Mouse (Mus musculus): ENCODE measurements around the gene Tm4sf5.
"Not testable (repeated sequence)": the region's sequence is repeated elsewhere in the genome, so short reads cannot be mapped to it uniquely, and the experiment has no call there.

The Tm4sf5 gene

GRCm38 (mm10) chr11:70509753-70510564, 4.9 kb downstream of the Tm4sf5 start:
- DNase-seq (ENCODE audit: low read depth, low spot score), result peak; percentile 85

GRCm38 (mm10) chr11:70511242-70511641, 6.2 kb downstream of the Tm4sf5 start:
- DNase-seq (ENCODE audit: low read depth, low spot score), result no peak

GRCm38 (mm10) chr11:70511825-70512224, 6.8 kb downstream of the Tm4sf5 start:
- no peak for DNase-seq (ENCODE audit: low read depth, low spot score)

- DNase-seq (ENCODE audit: low read depth, low spot score), result no peak
Measured at GRCm38 (mm10) chr11:70512709-70513342, 7.8 kb downstream of the Tm4sf5 start.

- no peak for DNase-seq (ENCODE audit: low read depth, low spot score)
Measured at GRCm38 (mm10) chr11:70513520-70513919, 8.5 kb downstream of the Tm4sf5 start.

GRCm38 (mm10) chr11:70514288-70514687, 9.2 kb downstream of the Tm4sf5 start, which contains the start of gene Vmo1:
TSS of gene Vmo1 (minus strand) at chr11:70514616.
- DNase-seq (ENCODE audit: low read depth, low spot score), result no peak

- DNase-seq (ENCODE audit: low read depth, low spot score), result peak; percentile 75
Measured at GRCm38 (mm10) chr11:70516352-70516751, 11.3 kb downstream of the Tm4sf5 start.

- DNase-seq (ENCODE audit: low read depth, low spot score), result no peak
Measured at GRCm38 (mm10) chr11:70518436-70518835, 13.4 kb downstream of the Tm4sf5 start.

GRCm38 (mm10) chr11:70518923-70519322, 13.9 kb downstream of the Tm4sf5 start, which contains the start of gene Gltpd2:
TSS of gene Gltpd2 (plus strand) at chr11:70519196.
- DNase-seq (ENCODE audit: low read depth, low spot score), result no peak

GRCm38 (mm10) chr11:70520178-70520769, 15.2 kb downstream of the Tm4sf5 start:
- peak; percentile 39 for DNase-seq (ENCODE audit: low read depth, low spot score)

GRCm38 (mm10) chr11:70523306-70523989, 18.4 kb downstream of the Tm4sf5 start:
- not testable (repeated sequence) for DNase-seq (ENCODE audit: low read depth, low spot score)

GRCm38 (mm10) chr11:70524782-70525181, 19.7 kb downstream of the Tm4sf5 start:
- DNase-seq (ENCODE audit: low read depth, low spot score), result no peak

- DNase-seq (ENCODE audit: low read depth, low spot score), result peak; percentile 100
Measured at GRCm38 (mm10) chr11:70525184-70525678, 20.2 kb downstream of the Tm4sf5 start, which contains the start of gene Psmb6. TSS of gene Psmb6 (plus strand) at chr11:70525367.

- no peak for DNase-seq (ENCODE audit: low read depth, low spot score)
Measured at GRCm38 (mm10) chr11:70525726-70526125, 20.7 kb downstream of the Tm4sf5 start.

GRCm38 (mm10) chr11:70526211-70526610, 21.2 kb downstream of the Tm4sf5 start:
- no peak for DNase-seq (ENCODE audit: low read depth, low spot score)

GRCm38 (mm10) chr11:70528610-70529009, 23.6 kb downstream of the Tm4sf5 start:
- no peak for DNase-seq (ENCODE audit: low read depth, low spot score)

- not testable (repeated sequence) for DNase-seq (ENCODE audit: low read depth, low spot score)
Measured at GRCm38 (mm10) chr11:70531065-70531464, 26.0 kb downstream of the Tm4sf5 start.

- no peak for DNase-seq (ENCODE audit: low read depth, low spot score)
Measured at GRCm38 (mm10) chr11:70532839-70533238, 27.8 kb downstream of the Tm4sf5 start, which contains the start of gene Gm40193. TSS of gene Gm40193 (minus strand) at chr11:70532939.

GRCm38 (mm10) chr11:70539423-70539822, 34.4 kb downstream of the Tm4sf5 start:
- no peak for DNase-seq (ENCODE audit: low read depth, low spot score)

- peak; percentile 86 for DNase-seq (ENCODE audit: low read depth, low spot score)
Measured at GRCm38 (mm10) chr11:70539877-70540587, 35.0 kb downstream of the Tm4sf5 start, which contains the start of gene Pld2. TSS of gene Pld2 (plus strand) at chr11:70540064.

GRCm38 (mm10) chr11:70540928-70541327, 35.9 kb downstream of the Tm4sf5 start:
- no peak for DNase-seq (ENCODE audit: low read depth, low spot score)
